Mouse (Mus musculus): Measurements from ENCODE around the gene Efcab12. TPM values are rescaled to one million over a fixed set of nuclear protein-coding genes. Genes with fewer than 3 reads are reported as not detected.

The Efcab12 gene
- polyA plus RNA-seq, 1 experiment from 2014 or later = 0.50 TPM

- no peak overlapping the region for H3K4me2 ChIP-seq
- ATAC-seq (replicated peaks; ENCODE audit: insufficient number of reproducible peaks, low FRiP score, low TSS enrichment) = no peak; the same call in 1 of the 2 replicates
- H3K4me3 ChIP-seq (ENCODE audit: low read depth, low read length) = no peak overlapping the region
- peaks cover 72% of the 10 kb centered on the region for H3K36me3 ChIP-seq (ENCODE audit: control insufficient read depth, insufficient read depth, low read length)
- 76% methylated on average over 34 of the region's 34 CpGs for WGBS (ENCODE audit: insufficient replicate concordance)
- H3K9ac ChIP-seq (ENCODE audit: low read depth, low read length) = no peak overlapping the region
- no peak overlapping the region for H3K27ac ChIP-seq (ENCODE audit: low read depth, low read length)
- H3K9me3 ChIP-seq (replicated peaks; ENCODE audit: control insufficient read depth, low read length) = no peaks in the 10 kb centered on the region
- H3K27me3 ChIP-seq (ENCODE audit: control insufficient read depth, insufficient read depth, low read length) = no peaks in the 10 kb centered on the region
- no peaks in the 10 kb centered on the region for H3K4me1 ChIP-seq (ENCODE audit: control insufficient read depth, insufficient read depth, low read length)
Observed at GRCm38 (mm10) chr6:115791842-115792686, 46.1 kb downstream of the Efcab12 start.

- no peak overlapping the region for H3K4me2 ChIP-seq
- H3K4me1 ChIP-seq (ENCODE audit: control insufficient read depth, insufficient read depth, low read length) = no peaks in the 10 kb centered on the region
- no peak overlapping the region for H3K9ac ChIP-seq (ENCODE audit: low read depth, low read length)
- H3K27ac ChIP-seq (ENCODE audit: low read depth, low read length) = no peak overlapping the region
- H3K27me3 ChIP-seq (ENCODE audit: control insufficient read depth, insufficient read depth, low read length) = no peaks in the 10 kb centered on the region
- H3K4me3 ChIP-seq (ENCODE audit: low read depth, low read length) = no peak overlapping the region
- peaks cover 72% of the 10 kb centered on the region for H3K36me3 ChIP-seq (ENCODE audit: control insufficient read depth, insufficient read depth, low read length)
- WGBS (ENCODE audit: insufficient replicate concordance) = 77% methylated on average over 10 of the region's 10 CpGs
- ATAC-seq (replicated peaks; ENCODE audit: insufficient number of reproducible peaks, low FRiP score, low TSS enrichment) = no peak
- no peaks in the 10 kb centered on the region for H3K9me3 ChIP-seq (replicated peaks; ENCODE audit: control insufficient read depth, low read length)
Observed at GRCm38 (mm10) chr6:115791016-115791415, 47.2 kb downstream of the Efcab12 start.

GRCm38 (mm10) chr6:115782781-115783180, 55.4 kb downstream of the Efcab12 start:
- WGBS (ENCODE audit: insufficient replicate concordance) = 80% methylated on average over 3 of the region's 3 CpGs
- H3K27me3 ChIP-seq (ENCODE audit: control insufficient read depth, insufficient read depth, low read length) = no peaks in the 10 kb centered on the region
- H3K4me3 ChIP-seq (ENCODE audit: low read depth, low read length) = no peak overlapping the region
- no peak overlapping the region for H3K27ac ChIP-seq (ENCODE audit: low read depth, low read length)
- H3K9me3 ChIP-seq (replicated peaks; ENCODE audit: control insufficient read depth, low read length) = no peaks in the 10 kb centered on the region
- H3K4me1 ChIP-seq (ENCODE audit: control insufficient read depth, insufficient read depth, low read length) = no peaks in the 10 kb centered on the region
- H3K36me3 ChIP-seq (ENCODE audit: control insufficient read depth, insufficient read depth, low read length) = peaks cover 63% of the 10 kb centered on the region
- no peak overlapping the region for H3K9ac ChIP-seq (ENCODE audit: low read depth, low read length)
- ATAC-seq (replicated peaks; ENCODE audit: insufficient number of reproducible peaks, low FRiP score, low TSS enrichment) = no peak
- no peak overlapping the region for H3K4me2 ChIP-seq

GRCm38 (mm10) chr6:115776363-115776762, 61.8 kb downstream of the Efcab12 start:
- 27% methylated on average over 9 of the region's 9 CpGs for WGBS (ENCODE audit: insufficient replicate concordance)
- peak overlapping the region; percentile 97 for H3K27ac ChIP-seq (ENCODE audit: low read depth, low read length)

GRCm38 (mm10) chr6:115775838-115776237, 62.4 kb downstream of the Efcab12 start:
- Histone ChIP-seq H3K4me3 (ENCODE audit: low read depth, low read length) (peak overlapping the region; percentile 84), H3K27me3 (ENCODE audit: control insufficient read depth, insufficient read depth, low read length) (no peaks in the 10 kb centered on the region), H3K36me3 (ENCODE audit: control insufficient read depth, insufficient read depth, low read length) (peaks cover 3% of the 10 kb centered on the region), H3K27ac (ENCODE audit: low read depth, low read length) (peak overlapping the region; percentile 97), H3K9me3 (replicated peaks; ENCODE audit: control insufficient read depth, low read length) (no peaks in the 10 kb centered on the region), H3K4me2 (peak overlapping the region; percentile 95), H3K9ac (ENCODE audit: low read depth, low read length) (peak overlapping the region; percentile 87; the same call in 1 of the 2 replicates), H3K4me1 (ENCODE audit: control insufficient read depth, insufficient read depth, low read length) (peaks cover 18% of the 10 kb centered on the region)
- 29% methylated on average over 3 of the region's 3 CpGs for WGBS (ENCODE audit: insufficient replicate concordance)
- ATAC-seq (replicated peaks; ENCODE audit: insufficient number of reproducible peaks, low FRiP score, low TSS enrichment) = peak; percentile 55

More at GRCm38 (mm10) chr6:115776363-115776762, 61.8 kb downstream of the Efcab12 start:
- no peak for ATAC-seq (replicated peaks; ENCODE audit: insufficient number of reproducible peaks, low FRiP score, low TSS enrichment)
- Histone ChIP-seq H3K27me3 (ENCODE audit: control insufficient read depth, insufficient read depth, low read length) (no peaks in the 10 kb centered on the region), H3K4me3 (ENCODE audit: low read depth, low read length) (peak overlapping the region; percentile 84), H3K9ac (ENCODE audit: low read depth, low read length) (peak overlapping the region; percentile 36; the same call in 1 of the 2 replicates), H3K4me1 (ENCODE audit: control insufficient read depth, insufficient read depth, low read length) (peaks cover 18% of the 10 kb centered on the region), H3K9me3 (replicated peaks; ENCODE audit: control insufficient read depth, low read length) (no peaks in the 10 kb centered on the region), H3K4me2 (peak overlapping the region; percentile 95), H3K36me3 (ENCODE audit: control insufficient read depth, insufficient read depth, low read length) (peaks cover 9% of the 10 kb centered on the region)

- Histone ChIP-seq H3K27me3 (ENCODE audit: control insufficient read depth, insufficient read depth, low read length) (no peaks in the 10 kb centered on the region), H3K9ac (ENCODE audit: low read depth, low read length) (peak within 1 kb of the TSS; percentile 87), H3K4me1 (ENCODE audit: control insufficient read depth, insufficient read depth, low read length) (peaks cover 18% of the 10 kb centered on the region), H3K27ac (ENCODE audit: low read depth, low read length) (peak within 1 kb of the TSS; percentile 97), H3K36me3 (ENCODE audit: control insufficient read depth, insufficient read depth, low read length) (peaks cover under 1% of the 10 kb centered on the region; the same call in 1 of the 2 replicates), H3K4me3 (ENCODE audit: low read depth, low read length) (peak within 1 kb of the TSS; percentile 84), H3K9me3 (replicated peaks; ENCODE audit: control insufficient read depth, low read length) (no peaks in the 10 kb centered on the region), H3K4me2 (peak within 1 kb of the TSS; percentile 95)
- peak; percentile 75 for ATAC-seq (replicated peaks; ENCODE audit: insufficient number of reproducible peaks, low FRiP score, low TSS enrichment)
- under 1% methylated on average over 24 of the region's 28 CpGs for WGBS (ENCODE audit: insufficient replicate concordance)
Observed at GRCm38 (mm10) chr6:115774501-115774921, 63.7 kb downstream of the Efcab12 start, which contains the start of gene Cand2. Gene Cand2, plus strand, starts transcription at chr6:115774538.

- Histone ChIP-seq H3K9ac (ENCODE audit: low read depth, low read length) (peak overlapping the region; percentile 67), H3K9me3 (replicated peaks; ENCODE audit: control insufficient read depth, low read length) (no peaks in the 10 kb centered on the region), H3K36me3 (ENCODE audit: control insufficient read depth, insufficient read depth, low read length) (no peaks in the 10 kb centered on the region; the same call in 1 of the 2 replicates), H3K4me2 (peak overlapping the region; percentile 95), H3K27me3 (ENCODE audit: control insufficient read depth, insufficient read depth, low read length) (no peaks in the 10 kb centered on the region), H3K4me1 (ENCODE audit: control insufficient read depth, insufficient read depth, low read length) (peaks cover 18% of the 10 kb centered on the region), H3K4me3 (ENCODE audit: low read depth, low read length) (peak overlapping the region; percentile 84), H3K27ac (ENCODE audit: low read depth, low read length) (peak overlapping the region; percentile 77)
- ATAC-seq (replicated peaks; ENCODE audit: insufficient number of reproducible peaks, low FRiP score, low TSS enrichment) = peak; percentile 69; the same call in 1 of the 2 replicates
- WGBS (ENCODE audit: insufficient replicate concordance) = 2% methylated on average over 14 of the region's 14 CpGs
Observed at GRCm38 (mm10) chr6:115773966-115774413, 64.2 kb downstream of the Efcab12 start.

GRCm38 (mm10) chr6:115772604-115773003, 65.6 kb downstream of the Efcab12 start:
- H3K9me3 ChIP-seq (replicated peaks; ENCODE audit: control insufficient read depth, low read length) = no peaks in the 10 kb centered on the region
- H3K4me2 ChIP-seq = no peak overlapping the region
- peaks cover 18% of the 10 kb centered on the region for H3K4me1 ChIP-seq (ENCODE audit: control insufficient read depth, insufficient read depth, low read length)
- ATAC-seq (replicated peaks; ENCODE audit: insufficient number of reproducible peaks, low FRiP score, low TSS enrichment) = no peak
- no peak overlapping the region for H3K4me3 ChIP-seq (ENCODE audit: low read depth, low read length)
- H3K27ac ChIP-seq (ENCODE audit: low read depth, low read length) = no peak overlapping the region
- H3K36me3 ChIP-seq (ENCODE audit: control insufficient read depth, insufficient read depth, low read length) = no peaks in the 10 kb centered on the region
- WGBS (ENCODE audit: insufficient replicate concordance) = 87% methylated on average over 1 of the region's 1 CpGs
- H3K27me3 ChIP-seq (ENCODE audit: control insufficient read depth, insufficient read depth, low read length) = no peaks in the 10 kb centered on the region
- H3K9ac ChIP-seq (ENCODE audit: low read depth, low read length) = no peak overlapping the region

Data from heart, embryonic 11.5 days (tissue).